Mouse (Mus musculus): ENCODE data around the gene Znhit3. TPM values are rescaled to one million over a fixed set of nuclear protein-coding genes. Genes with fewer than 3 reads are reported as not detected.
A peak's percentile ranks its signal among the peaks of the same experiment; 100 is the strongest.

Gene Znhit3
- polyA plus RNA-seq, 1 experiment from 2014 or later, result 47.5 TPM

GRCm38 (mm10) chr11:84904597-84905144, 11.5 kb downstream of the Znhit3 start:
- H3K36me3 ChIP-seq (ENCODE audit: insufficient read depth, low read length), result peaks cover 68% of the 10 kb centered on the region

GRCm38 (mm10) chr11:84893113-84893512, 23.1 kb downstream of the Znhit3 start:
- DNase-seq (ENCODE audit: low spot score), result no peak
- 89% methylated on average over 15 of the region's 15 CpGs for WGBS
- TF ChIP-seq CTCF (IDR thresholded peaks at IDR 0.05; ENCODE audit: low read depth), result no peak
- Histone ChIP-seq H3K9ac (ENCODE audit: low read depth, low read length) (no peak overlapping the region), H3K4me1 (replicated peaks; ENCODE audit: insufficient read depth, low read length) (no peaks in the 10 kb centered on the region), H3K4me2 (ENCODE audit: low read length) (no peak overlapping the region), H3K27me3 (ENCODE audit: insufficient read depth, low read length) (no peaks in the 10 kb centered on the region), H3K27ac (no peak overlapping the region), H3K36me3 (ENCODE audit: insufficient read depth, low read length) (peaks cover 44% of the 10 kb centered on the region), H3K4me3 (replicated peaks; ENCODE audit: low read depth, low read length) (no peak overlapping the region), H3K9me3 (replicated peaks; ENCODE audit: low read length) (no peaks in the 10 kb centered on the region)
- no peak for ATAC-seq (replicated peaks; ENCODE audit: low FRiP score, low read depth)

More at GRCm38 (mm10) chr11:84904597-84905144, 11.5 kb downstream of the Znhit3 start:
- Histone ChIP-seq H3K27me3 (ENCODE audit: insufficient read depth, low read length) (no peaks in the 10 kb centered on the region), H3K9me3 (replicated peaks; ENCODE audit: low read length) (no peaks in the 10 kb centered on the region), H3K4me3 (replicated peaks; ENCODE audit: low read depth, low read length) (no peak overlapping the region), H3K9ac (ENCODE audit: low read depth, low read length) (no peak overlapping the region), H3K4me1 (replicated peaks; ENCODE audit: insufficient read depth, low read length) (no peaks in the 10 kb centered on the region), H3K4me2 (ENCODE audit: low read length) (no peak overlapping the region), H3K27ac (no peak overlapping the region)
- ATAC-seq (replicated peaks; ENCODE audit: low FRiP score, low read depth), result no peak
- DNase-seq (ENCODE audit: low spot score), result no peak
- no peak for TF ChIP-seq CTCF (IDR thresholded peaks at IDR 0.05; ENCODE audit: low read depth)
- 86% methylated on average over 9 of the region's 9 CpGs for WGBS

- WGBS, result 96% methylated on average over 7 of the region's 7 CpGs
- Histone ChIP-seq H3K4me2 (ENCODE audit: low read length) (no peak overlapping the region), H3K9ac (ENCODE audit: low read depth, low read length) (no peak overlapping the region), H3K27me3 (ENCODE audit: insufficient read depth, low read length) (no peaks in the 10 kb centered on the region), H3K9me3 (replicated peaks; ENCODE audit: low read length) (no peaks in the 10 kb centered on the region), H3K36me3 (ENCODE audit: insufficient read depth, low read length) (peaks cover 33% of the 10 kb centered on the region; the same call in 1 of the 2 replicates), H3K4me1 (replicated peaks; ENCODE audit: insufficient read depth, low read length) (no peaks in the 10 kb centered on the region), H3K27ac (no peak overlapping the region), H3K4me3 (replicated peaks; ENCODE audit: low read depth, low read length) (no peak overlapping the region)
- no peak for ATAC-seq (replicated peaks; ENCODE audit: low FRiP score, low read depth)
- TF ChIP-seq CTCF (IDR thresholded peaks at IDR 0.05; ENCODE audit: low read depth), result no peak
- no peak for DNase-seq (ENCODE audit: low spot score)
Observed at GRCm38 (mm10) chr11:84891705-84892104, 24.5 kb downstream of the Znhit3 start.

- H3K4me2 ChIP-seq (ENCODE audit: low read length), result no peak overlapping the region
- peaks cover 21% of the 10 kb centered on the region; the same call in 1 of the 2 replicates for H3K36me3 ChIP-seq (ENCODE audit: insufficient read depth, low read length)
- no peaks in the 10 kb centered on the region for H3K9me3 ChIP-seq (replicated peaks; ENCODE audit: low read length)
- no peak overlapping the region for H3K9ac ChIP-seq (ENCODE audit: low read depth, low read length)
- TF ChIP-seq CTCF (IDR thresholded peaks at IDR 0.05; ENCODE audit: low read depth), result no peak
- DNase-seq (ENCODE audit: low spot score), result no peak
- no peaks in the 10 kb centered on the region for H3K4me1 ChIP-seq (replicated peaks; ENCODE audit: insufficient read depth, low read length)
- no peak overlapping the region for H3K27ac ChIP-seq
- 90% methylated on average over 2 of the region's 2 CpGs for WGBS
- no peaks in the 10 kb centered on the region for H3K27me3 ChIP-seq (ENCODE audit: insufficient read depth, low read length)
- H3K4me3 ChIP-seq (replicated peaks; ENCODE audit: low read depth, low read length), result no peak overlapping the region
- ATAC-seq (replicated peaks; ENCODE audit: low FRiP score, low read depth), result no peak
Observed at GRCm38 (mm10) chr11:84889492-84889891, 26.7 kb downstream of the Znhit3 start.

GRCm38 (mm10) chr11:84888025-84888424, 28.1 kb downstream of the Znhit3 start:
- no peak for DNase-seq (ENCODE audit: low spot score)

GRCm38 (mm10) chr11:84886767-84887511, 29.2 kb downstream of the Znhit3 start:
- Histone ChIP-seq H3K4me2 (ENCODE audit: low read length) (no peak overlapping the region), H3K27me3 (ENCODE audit: insufficient read depth, low read length) (no peaks in the 10 kb centered on the region), H3K4me3 (replicated peaks; ENCODE audit: low read depth, low read length) (no peak overlapping the region), H3K4me1 (replicated peaks; ENCODE audit: insufficient read depth, low read length) (no peaks in the 10 kb centered on the region), H3K27ac (peak overlapping the region; percentile 33), H3K9me3 (replicated peaks; ENCODE audit: low read length) (no peaks in the 10 kb centered on the region), H3K9ac (ENCODE audit: low read depth, low read length) (no peak overlapping the region), H3K36me3 (ENCODE audit: insufficient read depth, low read length) (peaks cover 12% of the 10 kb centered on the region; the same call in 1 of the 2 replicates)
- no peak for TF ChIP-seq CTCF (IDR thresholded peaks at IDR 0.05; ENCODE audit: low read depth)
- DNase-seq (ENCODE audit: low spot score) (peak; percentile 6), ATAC-seq (replicated peaks; ENCODE audit: low FRiP score, low read depth) (peak; percentile 77)
- 83% methylated on average over 11 of the region's 11 CpGs for WGBS

More at GRCm38 (mm10) chr11:84888025-84888424, 28.1 kb downstream of the Znhit3 start:
- Histone ChIP-seq H3K9ac (ENCODE audit: low read depth, low read length) (no peak overlapping the region), H3K4me2 (ENCODE audit: low read length) (no peak overlapping the region), H3K27me3 (ENCODE audit: insufficient read depth, low read length) (no peaks in the 10 kb centered on the region), H3K4me3 (replicated peaks; ENCODE audit: low read depth, low read length) (no peak overlapping the region), H3K27ac (no peak overlapping the region), H3K9me3 (replicated peaks; ENCODE audit: low read length) (no peaks in the 10 kb centered on the region), H3K36me3 (ENCODE audit: insufficient read depth, low read length) (peaks cover 15% of the 10 kb centered on the region; the same call in 1 of the 2 replicates), H3K4me1 (replicated peaks; ENCODE audit: insufficient read depth, low read length) (no peaks in the 10 kb centered on the region)
- TF ChIP-seq CTCF (IDR thresholded peaks at IDR 0.05; ENCODE audit: low read depth), result no peak
- 94% methylated on average over 8 of the region's 8 CpGs for WGBS
- no peak for ATAC-seq (replicated peaks; ENCODE audit: low FRiP score, low read depth)
